Mouse (Mus musculus) myocyte (in vitro differentiated cells): Measurements from ENCODE around the gene Smyd4.

ENCODE experiments used
- CEBPB ChIP-seq: IDR thresholded peaks from 2 replicates; pipeline ENCODE4 v1.6.1; 2011; ENCODE audit warnings: mild to moderate bottlenecking, moderate library complexity; ENCODE audit not compliant: poor library complexity, insufficient read depth, severe bottlenecking
- E2F4 ChIP-seq: IDR thresholded peaks from one replicate; pipeline ENCODE4 v1.6.1; 2011; ENCODE audit warnings: mild to moderate bottlenecking, control low read depth, moderate library complexity; ENCODE audit not compliant: insufficient read depth
- MAX ChIP-seq: IDR thresholded peaks from one replicate; pipeline ENCODE4 v1.6.1; 2011; ENCODE audit warnings: low read depth, mild to moderate bottlenecking, control low read depth
- MYOD1 ChIP-seq, 3 experiments: IDR thresholded peaks; one replicate each; pipeline ENCODE4 v1.6.1; 2011; ENCODE audit warnings: control low read depth in 2 of 3, low read depth in 2 of 3, mild to moderate bottlenecking in 2 of 3, moderate library complexity in 1 of 3; ENCODE audit not compliant: insufficient read length in 2 of 3, control insufficient read depth in 1 of 3
- MYOG ChIP-seq, 3 experiments: IDR thresholded peaks; one replicate each; pipeline ENCODE4 v1.6.1; 2011; ENCODE audit warnings: control low read depth in 2 of 3, low read depth in 2 of 3, mild to moderate bottlenecking in 2 of 3; ENCODE audit not compliant: insufficient read length in 2 of 3, control insufficient read depth in 1 of 3, insufficient read depth in 1 of 3
- POLR2A ChIP-seq: IDR thresholded peaks from one replicate; pipeline ENCODE4 v1.6.1; 2011; ENCODE audit warnings: low read depth, mild to moderate bottlenecking, control low read depth, moderate library complexity; ENCODE audit not compliant: insufficient read length
- POLR2AphosphoS2 ChIP-seq: IDR thresholded peaks from one replicate; pipeline ENCODE4 v1.6.1; 2011; ENCODE audit warnings: low read depth, control low read depth; ENCODE audit not compliant: insufficient read length
- REST ChIP-seq: IDR thresholded peaks from one replicate; pipeline ENCODE4 v1.6.1; 2011; ENCODE audit warnings: mild to moderate bottlenecking, control low read depth, moderate library complexity; ENCODE audit not compliant: insufficient read depth, insufficient read length
- SRF ChIP-seq: IDR thresholded peaks from one replicate; pipeline ENCODE4 v1.6.1; 2011; ENCODE audit warnings: low read depth; ENCODE audit not compliant: control insufficient read depth, insufficient read length
- TCF12 ChIP-seq: IDR thresholded peaks from one replicate; pipeline ENCODE4 v1.6.1; 2011; ENCODE audit warnings: mild to moderate bottlenecking, control low read depth; ENCODE audit not compliant: poor library complexity, insufficient read depth, severe bottlenecking
- TCF3 ChIP-seq: IDR thresholded peaks from one replicate; pipeline ENCODE4 v1.6.1; 2011; ENCODE audit warnings: low read depth, control low read depth; ENCODE audit not compliant: insufficient read length
- USF1 ChIP-seq: IDR thresholded peaks from one replicate; pipeline ENCODE4 v1.6.1; 2011; ENCODE audit warnings: low read depth, mild to moderate bottlenecking, control low read depth, moderate library complexity

- no peak for TF ChIP-seq MYOG (IDR thresholded peaks at IDR 0.05; ENCODE audit: control insufficient read depth in 1 of 3, insufficient read depth in 1 of 3, insufficient read length in 2 of 3, low read depth in 2 of 3)
- TF ChIP-seq POLR2A, result peak; percentile 26
- TF ChIP-seq TCF12, result no peak
- no peak for TF ChIP-seq E2F4
- peak; percentile 53 for TF ChIP-seq POLR2AphosphoS2
- TF ChIP-seq USF1, result no peak
- no peak for TF ChIP-seq REST
- TF ChIP-seq SRF, result no peak
- TF ChIP-seq CEBPB, result no peak
- no peak for TF ChIP-seq TCF3
- no peak for TF ChIP-seq MYOD1 (IDR thresholded peaks at IDR 0.05; ENCODE audit: control insufficient read depth in 1 of 3, insufficient read length in 2 of 3, low read depth in 2 of 3)
- TF ChIP-seq MAX, result no peak
Measured at GRCm38 (mm10) chr11:75420037-75420436, 71.8 kb downstream of the Smyd4 start.
